In genomic region chr8:12786261-12786957, GRCm38 (mm10) we compare ENCODE assay signal across 17 mouse cellular contexts. TPM values are rescaled to one million over a fixed set of nuclear protein-coding genes. Genes with fewer than 3 reads are reported as not detected.
A peak's percentile ranks its signal among the peaks of the same experiment; 100 is the strongest.
DNase-seq lines count a peak whose midpoint lies in the region; ATAC-seq and TF ChIP-seq lines count a peak whose summit lies in the region.
"Had no signal": no experiment of that assay in that cellular context is flagged by ENCODE, and none has a peak within 500 bp of the region (broad histone marks: within the 10 kb centered on the region; RNA-seq: fewer than 3 reads in every experiment).

No protein-coding gene starts in this region.

- ATAC-seq in monocyte, adult 5-6 weeks (replicated peaks; ENCODE audit: insufficient number of reproducible peaks, low FRiP score, low TSS enrichment, poor library complexity, severe bottlenecking): no peak
- ATAC-seq: inflammation-experienced regulatory T-cells, adult 6 months; liver, embryonic 12.5 days had no signal

- intact Hi-C loops in left cerebral cortex, adult 2 months (cut with DNase I): no loop called here

- DNase-seq in cerebellum, adult 11-12 months: peak; percentile 62
- DNase-seq in cerebellum, postnatal 10 days: no peak
- peak in 1 of 2 experiments; percentile 15 for DNase-seq in left cerebral cortex, adult 2 months (ENCODE audit: extremely low spot score in 1 of 2, low spot score in 2 of 2)
- DNase-seq in left cerebral cortex, adult 11 months (ENCODE audit: low spot score): no peak
- DNase-seq in cerebellum, adult 8-10 months: peak; percentile 47
- DNase-seq in lung, postnatal 25 days (ENCODE audit: low spot score): peak; percentile 59
- DNase-seq in spleen, postnatal 4 days (ENCODE audit: low spot score in 2 of 2): no peak
- DNase-seq: adrenal gland, postnatal 10 days; left cerebral cortex, postnatal 4 days; thymus, postnatal 25 days had no signal

- no peak overlapping the region for H3K4me3 ChIP-seq in left cerebral cortex, adult 2 months
- H3K4me3 ChIP-seq: embryonic facial prominence, embryonic 12.5 days; forebrain, embryonic 10.5 days; heart, embryonic 15.5 days; kidney, embryonic 15.5 days; liver, embryonic 12.5 days had no signal

- TF ChIP-seq CTCF in left cerebral cortex, adult 2 months (IDR thresholded peaks at IDR 0.05): no peak

- H3K27ac ChIP-seq in left cerebral cortex, adult 2 months: peak overlapping the region; percentile 56; the same call in 1 of the 2 replicates
- H3K27ac ChIP-seq: embryonic facial prominence, embryonic 12.5 days; heart, embryonic 15.5 days; kidney, embryonic 15.5 days; liver, embryonic 12.5 days had no signal

RNA-seq across cellular contexts. Expression of gene Atp11a, which starts 29.6 kb away (rescaled TPM):
- total RNA-seq in left cerebral cortex, adult 2 months (2021): 10 to 100 TPM; 47.5 to 55.7 TPM
- 14.4 to 19.7 TPM (median 18.2 TPM) in 3 replicates for total RNA-seq in monocyte, adult 5-6 weeks (2017)

Comparison
In these comparisons a context has a peak if more than half of its experiments do, and no peak if none do; other contexts are left out.
1. DNase-seq: peak in cerebellum, adult 11-12 months (single experiment), cerebellum, adult 8-10 months (single experiment) and lung, postnatal 25 days (single experiment); none in cerebellum, postnatal 10 days (0 of 2), left cerebral cortex, adult 11 months (single experiment) and spleen, postnatal 4 days (0 of 2).